Mouse (Mus musculus) heart, adult 2 months (tissue): ENCODE measurements around the gene Rhebl1. TPM values are rescaled to one million over a fixed set of nuclear protein-coding genes. Genes with fewer than 3 reads are reported as not detected.
A peak's percentile ranks its signal among the peaks of the same experiment; 100 is the strongest.

Experiments
- DNase-seq, 2 experiments: peaks; one replicate each; pipeline ENCODE4 v3.0.0; 2021
- H3K27ac ChIP-seq: fragments of 200-600 bp; 2 replicates; pipeline ENCODE4 v1.8.1; 2022
- H3K27me3 ChIP-seq: fragments of 200-500 bp; 2 replicates; pipeline ENCODE4 v1.6.1; 2012; ENCODE audit warnings: mild to moderate bottlenecking, low read length, inconsistent platforms, mixed read lengths; ENCODE audit not compliant: control insufficient read depth, insufficient read depth
- H3K36me3 ChIP-seq: fragments of 200-500 bp; 2 replicates; pipeline ENCODE4 v1.6.1; 2012; ENCODE audit warnings: low read length, inconsistent platforms; ENCODE audit not compliant: control insufficient read depth, insufficient read depth
- H3K4me1 ChIP-seq: fragments of 200-500 bp; 2 replicates; pipeline ENCODE4 v1.6.1; 2011; ENCODE audit warnings: low read length; ENCODE audit not compliant: control insufficient read depth, insufficient read depth
- H3K4me3 ChIP-seq: fragments of 200-600 bp; 2 replicates; pipeline ENCODE4 v1.8.1; 2022
- H3K79me2 ChIP-seq: fragments of 200-500 bp; replicated peaks from 2 replicates; pipeline ENCODE4 v1.6.1; 2012; ENCODE audit warnings: mild to moderate bottlenecking, inconsistent platforms, low read length, moderate library complexity, mixed read lengths; ENCODE audit not compliant: control insufficient read depth, insufficient read depth
- H3K9ac ChIP-seq: fragments of 200-500 bp; 2 replicates; pipeline ENCODE4 v1.6.1; 2012; ENCODE audit warnings: low read depth, mild to moderate bottlenecking, control low read depth, inconsistent platforms, low read length, mixed read lengths
- CTCF ChIP-seq: fragments of 200-600 bp; IDR thresholded peaks from 2 replicates; pipeline ENCODE4 v1.8.1; 2022; ENCODE audit warnings: antibody characterized with exemption, mild to moderate bottlenecking, moderate library complexity
- EP300 ChIP-seq: fragments of 200-500 bp; IDR thresholded peaks from 2 replicates; pipeline ENCODE4 v1.6.1; 2011; ENCODE audit warnings: low read depth, low read length, control low read depth; ENCODE audit not compliant: insufficient read depth
- POLR2A ChIP-seq: fragments of 200-500 bp; IDR thresholded peaks from 2 replicates; pipeline ENCODE4 v1.6.1; 2011; ENCODE audit warnings: mild to moderate bottlenecking, low read depth, low read length, control low read depth; ENCODE audit not compliant: insufficient read depth
- WGBS: fragments of 180-500 bp; shearing (Covaris S2); methylation state at CpG from one replicate; pipeline ENCODE4 v1.1.7; 2018; 5-methylcytosine and 5-hydroxymethylcytosine counted together
- intact Hi-C: fragments of 180-260 bp; cut with DNase I; formaldehyde crosslinking; loops from one replicate; pipeline ENCODE4 v1.15.1; 2025
- polyA plus RNA-seq: library from polyadenylated mRNA; depleted of rRNA; stranded (reverse); fragments of >200 nt; gene quantifications from 2 replicates; pipeline ENCODE4 v1.2.3, GENCODE M21; 2012
- total RNA-seq, 2 experiments: library from RNA; stranded (reverse); gene quantifications; 2 replicates each; pipeline ENCODE4 v1.2.3; 2021

The Rhebl1 gene
- total and polyA plus RNA-seq, 3 experiments = 1.6 to 4.4 (median 2.3) TPM

DNA sequence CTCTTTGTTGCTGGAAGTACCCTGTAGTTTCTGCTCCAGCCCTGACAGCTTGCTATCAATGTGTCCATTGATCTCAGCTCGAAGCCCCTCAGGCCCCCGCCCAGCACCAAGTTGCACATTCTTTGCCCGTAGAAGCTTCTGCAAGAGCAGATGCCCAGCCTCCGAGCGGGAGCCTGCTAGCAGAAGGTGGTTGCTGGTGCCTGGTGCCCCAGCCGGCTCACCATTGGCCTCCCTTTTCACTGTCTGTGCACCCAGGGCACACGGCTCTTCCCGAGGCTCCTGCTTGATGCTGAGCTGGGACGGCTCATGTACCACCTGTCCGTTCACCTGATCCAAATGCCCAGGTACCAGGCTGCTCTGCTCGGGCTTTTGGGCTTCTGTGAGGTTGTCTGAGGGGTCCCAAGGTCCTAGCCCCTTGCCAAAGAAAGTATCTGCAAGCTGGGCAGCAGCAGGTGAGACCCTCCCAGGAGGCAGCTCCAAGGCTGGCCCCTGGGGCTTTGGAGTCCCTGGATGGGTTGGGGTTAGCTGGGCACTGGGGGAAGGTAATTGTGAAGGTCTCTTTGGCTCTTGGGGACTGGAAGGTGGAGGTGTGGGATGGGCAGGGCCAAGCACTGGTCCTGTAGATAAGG lies 50.6 kb downstream of the Rhebl1 start:
- no peak overlapping the region for H3K27ac ChIP-seq
- no peaks in the 10 kb centered on the region for H3K36me3 ChIP-seq
- TF ChIP-seq CTCF (no peak), POLR2A (no peak), EP300 (no peak)
- H3K4me3 ChIP-seq = no peak overlapping the region
- no peak for DNase-seq
- H3K27me3 ChIP-seq = no peaks in the 10 kb centered on the region
- WGBS = 92% methylated on average over 11 of the region's 11 CpGs
- no peaks in the 10 kb centered on the region for H3K79me2 ChIP-seq
- no peaks in the 10 kb centered on the region for H3K4me1 ChIP-seq
- H3K9ac ChIP-seq = no peak overlapping the region
- intact Hi-C loops = no loop called here

- Histone ChIP-seq H3K27ac (no peak overlapping the region), H3K79me2 (no peaks in the 10 kb centered on the region), H3K4me3 (no peak overlapping the region), H3K36me3 (no peaks in the 10 kb centered on the region), H3K27me3 (no peaks in the 10 kb centered on the region), H3K9ac (no peak overlapping the region), H3K4me1 (no peaks in the 10 kb centered on the region)
- intact Hi-C loops = no loop called here
- WGBS = 94% methylated on average over 30 of the region's 30 CpGs
- DNase-seq = peak in 1 of 2 experiments; percentile 18
- no peak for TF ChIP-seq POLR2A
- no peak for TF ChIP-seq CTCF
- TF ChIP-seq EP300 = no peak
These were observed 54.4 kb downstream of the Rhebl1 start for GRCm38 (mm10) chr15:98839671-98840585.

DNA sequence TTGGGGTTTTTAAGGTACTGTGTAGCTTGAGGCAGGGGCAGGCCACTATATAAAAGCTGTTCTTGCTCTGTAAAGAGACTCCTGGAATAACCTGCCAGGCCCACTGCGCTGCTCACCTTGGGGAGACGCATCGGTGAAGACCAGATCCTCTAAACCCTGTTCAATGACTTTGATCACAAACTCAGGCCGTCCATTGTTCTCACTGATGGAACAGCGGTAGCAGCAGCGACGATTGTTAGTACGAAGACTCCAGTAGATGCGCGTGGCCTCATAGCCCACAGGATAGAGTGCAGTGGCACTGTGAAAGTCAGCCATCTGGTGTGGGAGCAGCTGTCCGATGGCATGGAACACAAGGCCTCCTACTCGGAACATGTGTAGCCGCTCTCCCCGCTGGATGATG lies 55.2 kb downstream of the Rhebl1 start:
- no peak overlapping the region for H3K4me3 ChIP-seq
- no peaks in the 10 kb centered on the region for H3K27me3 ChIP-seq
- H3K36me3 ChIP-seq = no peaks in the 10 kb centered on the region
- intact Hi-C loops = no loop called here
- H3K9ac ChIP-seq = no peak overlapping the region
- DNase-seq = peak in 1 of 2 experiments; percentile 18
- no peak overlapping the region for H3K27ac ChIP-seq
- no peaks in the 10 kb centered on the region for H3K4me1 ChIP-seq
- TF ChIP-seq POLR2A (no peak), CTCF (no peak), EP300 (no peak)
- H3K79me2 ChIP-seq = no peaks in the 10 kb centered on the region
- WGBS = 93% methylated on average over 14 of the region's 14 CpGs

GRCm38 (mm10) chr15:98837743-98838103 lies 56.6 kb downstream of the Rhebl1 start:
- Histone ChIP-seq H3K79me2 (no peaks in the 10 kb centered on the region), H3K27ac (no peak overlapping the region), H3K36me3 (no peaks in the 10 kb centered on the region), H3K4me1 (no peaks in the 10 kb centered on the region), H3K4me3 (no peak overlapping the region), H3K9ac (no peak overlapping the region), H3K27me3 (no peaks in the 10 kb centered on the region)
- no peak for DNase-seq
- TF ChIP-seq EP300 (no peak), POLR2A (no peak), CTCF (no peak)
- intact Hi-C loops = no loop called here
- 75% methylated on average over 4 of the region's 4 CpGs for WGBS

GRCm38 (mm10) chr15:98837006-98837742 lies 57.2 kb downstream of the Rhebl1 start:
- Histone ChIP-seq H3K36me3 (no peaks in the 10 kb centered on the region), H3K4me3 (no peak overlapping the region), H3K27me3 (no peaks in the 10 kb centered on the region), H3K27ac (no peak overlapping the region), H3K9ac (no peak overlapping the region), H3K4me1 (peaks cover under 1% of the 10 kb centered on the region; the same call in 1 of the 2 replicates), H3K79me2 (no peaks in the 10 kb centered on the region)
- no peak for DNase-seq
- no peak for TF ChIP-seq POLR2A
- no peak for TF ChIP-seq EP300
- TF ChIP-seq CTCF = no peak
- WGBS = 91% methylated on average over 21 of the region's 21 CpGs
- intact Hi-C loops = no loop called here

DNA sequence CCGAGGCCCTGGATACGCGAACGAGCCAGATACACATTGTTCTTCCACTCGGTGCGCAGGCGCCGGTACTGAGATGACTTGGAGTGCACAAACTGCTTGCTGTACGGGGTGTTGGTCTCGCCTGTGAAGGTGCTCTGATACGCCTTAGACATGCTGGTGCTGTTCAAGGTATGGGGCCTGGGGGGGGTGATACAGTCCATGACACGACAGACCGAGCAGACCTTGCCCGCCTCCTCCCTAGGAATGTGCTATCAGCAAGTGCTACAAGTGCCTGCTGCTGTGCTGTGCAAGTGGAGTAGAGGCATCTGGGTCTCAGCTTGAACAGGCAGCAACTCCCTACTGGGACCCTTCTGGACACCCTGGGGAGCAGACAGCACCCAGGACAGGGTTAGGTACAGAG lies 59.0 kb downstream of the Rhebl1 start:
- TF ChIP-seq EP300 (no peak), CTCF (no peak), POLR2A (no peak)
- intact Hi-C loops = no loop called here
- 81% methylated on average over 14 of the region's 14 CpGs for WGBS

More for the DNA sequence above, 59.0 kb downstream of the Rhebl1 start:
- H3K9ac ChIP-seq = no peak overlapping the region
- H3K36me3 ChIP-seq = no peaks in the 10 kb centered on the region
- H3K79me2 ChIP-seq = no peaks in the 10 kb centered on the region
- H3K4me1 ChIP-seq = peaks cover 3% of the 10 kb centered on the region; the same call in 1 of the 2 replicates
- H3K27me3 ChIP-seq = no peaks in the 10 kb centered on the region
- no peak overlapping the region for H3K4me3 ChIP-seq
- no peak overlapping the region for H3K27ac ChIP-seq
- DNase-seq = no peak
